ENCODE assay signal across 8 mouse cellular contexts in the genomic region with DNA sequence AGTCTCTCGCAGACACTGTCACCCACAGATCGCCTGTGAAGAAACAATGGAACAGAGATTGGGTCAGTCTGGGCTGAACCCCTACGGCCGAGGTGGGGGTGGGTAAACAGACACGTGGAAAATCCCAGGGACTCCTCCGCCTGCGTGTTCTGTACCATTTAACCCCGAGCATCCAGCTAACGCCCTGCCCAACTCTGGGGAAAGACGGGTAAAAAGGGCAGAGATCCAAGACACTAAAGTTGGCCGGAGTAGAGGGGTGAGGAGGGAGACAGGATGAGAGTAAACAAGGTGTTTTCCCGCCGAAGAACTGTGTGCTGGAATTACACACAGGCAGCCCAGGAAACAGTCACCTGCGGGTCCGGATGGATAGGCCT. TPM values are rescaled to one million over a fixed set of nuclear protein-coding genes. Genes with fewer than 3 reads are reported as not detected.
DNase-seq lines count a peak whose midpoint lies in the region; ATAC-seq lines count a peak whose summit lies in the region.

No protein-coding gene starts in this region.

- 0 out of 2 replicates have a peak overlapping the region, but pooled peaks have one; percentile 87 for H3K27ac ChIP-seq in heart, embryonic 11.5 days (ENCODE audit: low read depth, low read length)
- no peak overlapping the region for H3K27ac ChIP-seq in limb, embryonic 11.5 days (replicated peaks; ENCODE audit: low read depth, low read length)

- peak overlapping the region; percentile 78 for H3K4me3 ChIP-seq in heart, embryonic 11.5 days (ENCODE audit: low read depth, low read length)
- peak overlapping the region; percentile 57 for H3K4me3 ChIP-seq in limb, embryonic 11.5 days (ENCODE audit: low read depth, low read length)

- peaks cover 3% of the 10 kb centered on the region; the same call in 1 of the 2 replicates for H3K4me1 ChIP-seq in heart, embryonic 11.5 days (ENCODE audit: control insufficient read depth, insufficient read depth, low read length)
- H3K4me1 ChIP-seq in limb, embryonic 11.5 days (ENCODE audit: control insufficient read depth, insufficient read depth, low read length), result peaks cover 6% of the 10 kb centered on the region; the same call in 1 of the 2 replicates

- no peaks in the 10 kb centered on the region for H3K27me3 ChIP-seq in heart, embryonic 11.5 days (ENCODE audit: control insufficient read depth, insufficient read depth, low read length)
- H3K27me3 ChIP-seq in limb, embryonic 11.5 days (ENCODE audit: control insufficient read depth, insufficient read depth, low read length), result no peaks in the 10 kb centered on the region

- 0% methylated on average over 15 of the region's 15 CpGs for WGBS in heart, embryonic 11.5 days (ENCODE audit: insufficient replicate concordance)
- WGBS in limb, embryonic 11.5 days, result under 1% methylated on average over 15 of the region's 15 CpGs

- peak overlapping the region; percentile 99 for H3K4me2 ChIP-seq in heart, embryonic 11.5 days
- peak overlapping the region; percentile 95 for H3K4me2 ChIP-seq in limb, embryonic 11.5 days (ENCODE audit: low read depth, severe bottlenecking)

- H3K36me3 ChIP-seq in heart, embryonic 11.5 days (ENCODE audit: control insufficient read depth, insufficient read depth, low read length), result no peaks in the 10 kb centered on the region
- H3K36me3 ChIP-seq in limb, embryonic 11.5 days (ENCODE audit: control insufficient read depth, insufficient read depth, low read length), result no peaks in the 10 kb centered on the region

- peak; percentile 19 for DNase-seq in kidney, adult 11 months
- DNase-seq in kidney, adult 18-20 months, result no peak
- peak; percentile 65 for DNase-seq in Muller cell, postnatal 12 days (ENCODE audit: inconsistent ontology term)
- peak; percentile 49 for DNase-seq in limb, embryonic 11.5 days (ENCODE audit: low spot score)
- peak; percentile 68 for DNase-seq in neural tube, embryonic 10.5 days (ENCODE audit: extremely low spot score, low spot score)
- DNase-seq in layer of hippocampus, postnatal 25 days (ENCODE audit: extremely low spot score in 1 of 2, low spot score in 1 of 2), result no peak
- DNase-seq in spleen, postnatal 14 days (ENCODE audit: low spot score in 2 of 2), result no peak

- H3K9ac ChIP-seq in heart, embryonic 11.5 days (ENCODE audit: low read depth, low read length), result peak overlapping the region; percentile 90
- peak overlapping the region; percentile 72 for H3K9ac ChIP-seq in limb, embryonic 11.5 days (ENCODE audit: low read length)

- no peaks in the 10 kb centered on the region for H3K9me3 ChIP-seq in heart, embryonic 11.5 days (replicated peaks; ENCODE audit: control insufficient read depth, low read length)
- no peaks in the 10 kb centered on the region for H3K9me3 ChIP-seq in limb, embryonic 11.5 days (ENCODE audit: control insufficient read depth, low read length)

- ATAC-seq in heart, embryonic 11.5 days (replicated peaks; ENCODE audit: insufficient number of reproducible peaks, low FRiP score, low TSS enrichment), result no peak
- ATAC-seq in limb, embryonic 11.5 days (ENCODE audit: insufficient number of reproducible peaks, low FRiP score, low TSS enrichment, low read depth), result no peak

RNA-seq across cellular contexts. Expression of a gene that starts 1.8 kb away (rescaled TPM):
- 38.5 and 45.0 TPM in 2 replicates for polyA plus RNA-seq in heart, embryonic 11.5 days (2014; fragmentation: Nextera tagmentation; extraction: Ambion mirVana)
- polyA plus RNA-seq in limb, embryonic 11.5 days (2014; fragmentation: Nextera tagmentation; extraction: Ambion mirVana), result 42.9 and 48.1 TPM in 2 replicates
- total RNA-seq in layer of hippocampus, postnatal 25 days (2021), result 10 to 100 TPM; 34.7 to 42.2 TPM

Comparison
In these comparisons a context has a peak if more than half of its experiments do, and no peak if none do; other contexts are left out.
1. DNase-seq: peak in kidney, adult 11 months (single experiment), Muller cell, postnatal 12 days (single experiment), limb, embryonic 11.5 days (single experiment) and neural tube, embryonic 10.5 days (single experiment); none in kidney, adult 18-20 months (single experiment), layer of hippocampus, postnatal 25 days (0 of 2) and spleen, postnatal 14 days (0 of 2).